In the genomic region with DNA sequence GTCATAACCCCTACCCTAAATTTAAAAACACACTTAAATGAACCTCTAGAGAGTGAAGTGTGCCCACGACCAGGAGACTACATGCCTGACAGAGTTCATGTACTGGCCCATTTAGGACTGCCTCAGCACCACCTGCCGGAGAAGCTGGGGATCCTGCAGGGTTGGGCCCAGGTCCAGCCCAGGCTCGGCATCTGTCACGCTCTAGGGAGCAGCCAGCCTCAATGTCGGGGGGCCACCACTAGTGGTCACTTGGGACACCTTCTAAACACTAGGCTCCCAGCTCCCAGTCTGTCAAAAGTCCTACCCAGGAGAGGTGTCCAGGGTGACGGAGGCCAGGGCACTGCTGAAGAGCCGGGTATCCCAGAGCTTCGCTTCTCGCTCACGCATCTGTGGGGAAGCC, we compare ENCODE assay signal across 8 mouse cellular contexts. TPM values are rescaled to one million over a fixed set of nuclear protein-coding genes. Genes with fewer than 3 reads are reported as not detected.
DNase-seq lines count a peak whose midpoint lies in the region; ATAC-seq and TF ChIP-seq lines count a peak whose summit lies in the region.

No protein-coding gene starts in this region.

- intact Hi-C loops in gastrocnemius, adult 2 months (cut with DNase I): no loop called here
- intact Hi-C loops in gastrocnemius, postnatal 36 days (cut with DNase I): no loop called here

- peak; percentile 69 for DNase-seq in gastrocnemius, adult 2 months
- no peak for DNase-seq in gastrocnemius, postnatal 36 days
- DNase-seq in midbrain, postnatal 0 days (ENCODE audit: low spot score): no peak
- peak; percentile 76 to 83 for DNase-seq in kidney, adult 8-10 months
- DNase-seq in testis, postnatal 14 days (ENCODE audit: low spot score): peak; percentile 6
- DNase-seq in neural tube, embryonic 10.5 days (ENCODE audit: extremely low spot score, low spot score): no peak
- no peak for DNase-seq in thymus, postnatal 14 days

- H3K27ac ChIP-seq in gastrocnemius, adult 2 months: peak overlapping the region; percentile 80
- no peak overlapping the region for H3K27ac ChIP-seq in midbrain, postnatal 0 days (ENCODE audit: low read depth, low read length)
- H3K27ac ChIP-seq in midbrain, embryonic 16.5 days (ENCODE audit: low read length): no peak overlapping the region

- H3K4me3 ChIP-seq in gastrocnemius, adult 2 months: peak overlapping the region; percentile 39
- no peak overlapping the region for H3K4me3 ChIP-seq in midbrain, postnatal 0 days (ENCODE audit: low read depth, low read length)
- H3K4me3 ChIP-seq in midbrain, embryonic 16.5 days (ENCODE audit: low read depth, low read length): no peak overlapping the region

- H3K9ac ChIP-seq in midbrain, postnatal 0 days (replicated peaks; ENCODE audit: low read length, poor library complexity, severe bottlenecking): no peak overlapping the region
- no peak overlapping the region for H3K9ac ChIP-seq in midbrain, embryonic 16.5 days (ENCODE audit: low read depth, low read length)

- no peaks in the 10 kb centered on the region for H3K9me3 ChIP-seq in midbrain, postnatal 0 days (ENCODE audit: low read length)
- no peaks in the 10 kb centered on the region for H3K9me3 ChIP-seq in midbrain, embryonic 16.5 days (replicated peaks; ENCODE audit: control insufficient read depth, low read length, poor library complexity, severe bottlenecking)

- no peak overlapping the region for H3K4me2 ChIP-seq in midbrain, postnatal 0 days (ENCODE audit: low read depth, low read length, poor library complexity, severe bottlenecking)
- H3K4me2 ChIP-seq in midbrain, embryonic 16.5 days (ENCODE audit: low read length): no peak overlapping the region

- peak; percentile 54 for TF ChIP-seq CTCF in gastrocnemius, adult 2 months (IDR thresholded peaks at IDR 0.05)
- TF ChIP-seq CTCF in midbrain, postnatal 0 days (IDR thresholded peaks at IDR 0.05): peak; percentile 21

- ATAC-seq in midbrain, postnatal 0 days (ENCODE audit: low FRiP score): no peak
- no peak for ATAC-seq in midbrain, embryonic 16.5 days

- peaks cover 29% of the 10 kb centered on the region; the same call in 1 of the 2 replicates for H3K36me3 ChIP-seq in midbrain, postnatal 0 days (ENCODE audit: insufficient read depth, low read length)
- H3K36me3 ChIP-seq in midbrain, embryonic 16.5 days (ENCODE audit: control insufficient read depth, insufficient read depth, low read length): peaks cover 9% of the 10 kb centered on the region

- 78% methylated on average over 10 of the region's 10 CpGs for WGBS in midbrain, postnatal 0 days
- 83% methylated on average over 10 of the region's 10 CpGs for WGBS in midbrain, embryonic 16.5 days

- no peaks in the 10 kb centered on the region for H3K27me3 ChIP-seq in midbrain, postnatal 0 days (ENCODE audit: insufficient read depth, low read length)
- H3K27me3 ChIP-seq in midbrain, embryonic 16.5 days (ENCODE audit: control insufficient read depth, insufficient read depth, low read depth, low read length): no peaks in the 10 kb centered on the region

- 0 out of 2 replicates have a peak, but pooled peaks cover 2% of the 10 kb centered on the region for H3K4me1 ChIP-seq in midbrain, postnatal 0 days (ENCODE audit: insufficient read depth, low read length)
- H3K4me1 ChIP-seq in midbrain, embryonic 16.5 days (ENCODE audit: control insufficient read depth, insufficient read depth, low read length): peaks cover 11% of the 10 kb centered on the region; the same call in 1 of the 2 replicates

RNA-seq across cellular contexts. Expression of a gene that starts 14.9 kb away (rescaled TPM):
- total RNA-seq in gastrocnemius, adult 2 months (2021): 100 to 1,000 TPM in 1 of 2 experiments, 10 to 100 TPM in 1; 86.4 to 110 TPM
- 10 to 100 TPM; 90.1 TPM for total RNA-seq in gastrocnemius, postnatal 36 days (2021)
- 62.1 and 65.5 TPM in 2 replicates for total RNA-seq in midbrain, postnatal 0 days (2014; rRNA removed)
- polyA plus RNA-seq in midbrain, postnatal 0 days (2015; fragmentation: Nextera tagmentation; extraction: Ambion mirVana): 54.1 and 57.0 TPM in 2 replicates
- polyA plus RNA-seq in midbrain, embryonic 16.5 days (2015; fragmentation: Nextera tagmentation; extraction: Ambion mirVana): 69.2 and 70.2 TPM in 2 replicates

RNA-seq across cellular contexts. Expression of a gene that starts 15.0 kb away (rescaled TPM):
- 1 to 10 TPM; 4.8 to 6.0 TPM for total RNA-seq in gastrocnemius, adult 2 months (2021)
- 1 to 10 TPM; 3.8 to 4.0 TPM for total RNA-seq in gastrocnemius, postnatal 36 days (2021)
- total RNA-seq in midbrain, postnatal 0 days (2014; rRNA removed): 12.0 and 14.2 TPM in 2 replicates
- polyA plus RNA-seq in midbrain, postnatal 0 days (2015; fragmentation: Nextera tagmentation; extraction: Ambion mirVana): 4.7 TPM in 2 replicates
- polyA plus RNA-seq in midbrain, embryonic 16.5 days (2015; fragmentation: Nextera tagmentation; extraction: Ambion mirVana): 4.2 and 4.3 TPM in 2 replicates

RNA-seq across cellular contexts. Expression of a gene that starts 24.9 kb away (rescaled TPM):
- 10 to 100 TPM; 12.1 to 13.6 TPM for total RNA-seq in gastrocnemius, adult 2 months (2021)
- total RNA-seq in gastrocnemius, postnatal 36 days (2021): 10 to 100 TPM; 13.1 to 15.2 TPM
- total RNA-seq in midbrain, postnatal 0 days (2014; rRNA removed): 31.1 and 39.8 TPM in 2 replicates
- polyA plus RNA-seq in midbrain, postnatal 0 days (2015; fragmentation: Nextera tagmentation; extraction: Ambion mirVana): 28.7 and 31.9 TPM in 2 replicates
- 32.6 and 36.4 TPM in 2 replicates for polyA plus RNA-seq in midbrain, embryonic 16.5 days (2015; fragmentation: Nextera tagmentation; extraction: Ambion mirVana)

RNA-seq across cellular contexts. Expression of a gene that starts 29.9 kb away (rescaled TPM):
- 100 to 1,000 TPM in 1 of 2 experiments, 10 to 100 TPM in 1; 97.4 to 112 TPM for total RNA-seq in gastrocnemius, adult 2 months (2021)
- 10 to 100 TPM; 87.0 to 91.6 TPM for total RNA-seq in gastrocnemius, postnatal 36 days (2021)
- total RNA-seq in midbrain, postnatal 0 days (2014; rRNA removed): 31.7 and 40.2 TPM in 2 replicates
- 134 TPM in 2 replicates for polyA plus RNA-seq in midbrain, postnatal 0 days (2015; fragmentation: Nextera tagmentation; extraction: Ambion mirVana)
- polyA plus RNA-seq in midbrain, embryonic 16.5 days (2015; fragmentation: Nextera tagmentation; extraction: Ambion mirVana): 144 and 153 TPM in 2 replicates

Comparison
In these comparisons a context has a peak if more than half of its experiments do, and no peak if none do; other contexts are left out.
1. DNase-seq: peak in gastrocnemius, adult 2 months (single experiment), kidney, adult 8-10 months (2 of 2) and testis, postnatal 14 days (single experiment); none in gastrocnemius, postnatal 36 days (0 of 2), midbrain, postnatal 0 days (single experiment), neural tube, embryonic 10.5 days (single experiment) and thymus, postnatal 14 days (single experiment).